Mouse (Mus musculus): ENCODE measurements around the gene Tdrd6.

Tdrd6 gene

GRCm38 (mm10) chr17:43611586-43611985 lies 18.5 kb downstream of the Tdrd6 start:
- DNase-seq = peak; percentile 15 to 55

GRCm38 (mm10) chr17:43606704-43607103 lies 23.4 kb downstream of the Tdrd6 start:
- peak; percentile 51 to 86 for DNase-seq

GRCm38 (mm10) chr17:43598706-43599105 lies 31.4 kb downstream of the Tdrd6 start:
- DNase-seq = no peak

GRCm38 (mm10) chr17:43597742-43598141 lies 32.4 kb downstream of the Tdrd6 start:
- no peak for DNase-seq

GRCm38 (mm10) chr17:43592296-43593291 lies 37.5 kb downstream of the Tdrd6 start:
- no peak for DNase-seq

- DNase-seq = no peak
Measured at GRCm38 (mm10) chr17:43590531-43590930, 39.6 kb downstream of the Tdrd6 start.

GRCm38 (mm10) chr17:43589750-43590149 lies 40.3 kb downstream of the Tdrd6 start:
- no peak for DNase-seq

GRCm38 (mm10) chr17:43587278-43587677 lies 42.8 kb downstream of the Tdrd6 start:
- no peak for DNase-seq

- no peak for DNase-seq
Measured at GRCm38 (mm10) chr17:43584771-43585170, 45.3 kb downstream of the Tdrd6 start.

GRCm38 (mm10) chr17:43581012-43581467 lies 49.1 kb downstream of the Tdrd6 start:
- peak in 1 of 2 experiments; percentile 28 for DNase-seq

GRCm38 (mm10) chr17:43580456-43580855 lies 49.6 kb downstream of the Tdrd6 start:
- DNase-seq = no peak

GRCm38 (mm10) chr17:43573624-43574073 lies 56.5 kb downstream of the Tdrd6 start:
- no peak for DNase-seq

- DNase-seq = no peak
Measured at GRCm38 (mm10) chr17:43569287-43569686, 60.8 kb downstream of the Tdrd6 start.

GRCm38 (mm10) chr17:43567992-43568888 lies 61.9 kb downstream of the Tdrd6 start, which contains the start of gene Pla2g7:
Gene Pla2g7 (plus strand): TSS chr17:43568098.
- DNase-seq = peak; percentile 16 to 21

- no peak for DNase-seq
Measured at GRCm38 (mm10) chr17:43567593-43567991, 62.5 kb downstream of the Tdrd6 start.
